Mouse (Mus musculus): Measurements from ENCODE around the gene Oog4. TPM values are rescaled to one million over a fixed set of nuclear protein-coding genes. Genes with fewer than 3 reads are reported as not detected.

Gene Oog4
- polyA plus RNA-seq, 1 experiment from 2014 or later, result not detected

Other genes starting within 250 kb of the Oog4 start
- 16.5 and 20.7 TPM in 2 replicates for gene Prdm2, start 237.3 kb downstream of the Oog4 start, polyA plus RNA-seq (2014; fragmentation: Nextera tagmentation; extraction: Ambion mirVana)
- gene Pdpn, start 150.8 kb downstream of the Oog4 start, polyA plus RNA-seq (2014; fragmentation: Nextera tagmentation; extraction: Ambion mirVana), result 134 and 135 TPM in 2 replicates
- gene Lrrc38, start 100.6 kb downstream of the Oog4 start, polyA plus RNA-seq (2014; fragmentation: Nextera tagmentation; extraction: Ambion mirVana), result 0.51 TPM in 1 of 2 replicates, not detected in the other
- not detected in 2 replicates for gene Pramel1, start 55.9 kb downstream of the Oog4 start, polyA plus RNA-seq (2014; fragmentation: Nextera tagmentation; extraction: Ambion mirVana)
- gene Pramef8, start 37.9 kb downstream of the Oog4 start, polyA plus RNA-seq (2014; fragmentation: Nextera tagmentation; extraction: Ambion mirVana), result 17.0 and 19.4 TPM in 2 replicates
- gene Gm13043, start 61.0 kb upstream of the Oog4 start, polyA plus RNA-seq (2014; fragmentation: Nextera tagmentation; extraction: Ambion mirVana), result not detected in 2 replicates
- not detected in 2 replicates for gene Gm13040, start 85.6 kb upstream of the Oog4 start, polyA plus RNA-seq (2014; fragmentation: Nextera tagmentation; extraction: Ambion mirVana)
- not detected in 2 replicates for gene BC080695, start 101.4 kb upstream of the Oog4 start, polyA plus RNA-seq (2014; fragmentation: Nextera tagmentation; extraction: Ambion mirVana)
- not detected in 2 replicates for gene Gm13057, start 101.4 kb upstream of the Oog4 start, polyA plus RNA-seq (2014; fragmentation: Nextera tagmentation; extraction: Ambion mirVana)
- gene Gm13083, start 164.7 kb upstream of the Oog4 start, polyA plus RNA-seq (2014; fragmentation: Nextera tagmentation; extraction: Ambion mirVana), result not detected in 2 replicates
- gene Gm13088, start 206.9 kb upstream of the Oog4 start, polyA plus RNA-seq (2014; fragmentation: Nextera tagmentation; extraction: Ambion mirVana), result not detected in 2 replicates